Mouse (Mus musculus) cerebellum, adult 2 months (tissue): ENCODE results near the gene Psenen. TPM values are rescaled to one million over a fixed set of nuclear protein-coding genes. Genes with fewer than 3 reads are reported as not detected.
A peak's percentile ranks its signal among the peaks of the same experiment; 100 is the strongest.

Source experiments
- DNase-seq, 2 experiments: peaks; one replicate each; pipeline ENCODE4 v3.0.0; 2021
- H3K27ac ChIP-seq: fragments of 200-500 bp; 2 replicates; pipeline ENCODE4 v1.5.1; 2012; ENCODE audit warnings: low read length, control low read depth, inconsistent platforms; ENCODE audit not compliant: insufficient read depth
- H3K27me3 ChIP-seq: fragments of 200-500 bp; 2 replicates; pipeline ENCODE4 v1.6.1; 2012; ENCODE audit warnings: inconsistent platforms, mild to moderate bottlenecking, low read length, moderate library complexity; ENCODE audit not compliant: control insufficient read depth, insufficient read depth
- H3K4me1 ChIP-seq: fragments of 200-500 bp; 2 replicates; pipeline ENCODE4 v1.6.1; 2011; ENCODE audit warnings: low read length; ENCODE audit not compliant: control insufficient read depth, insufficient read depth
- H3K4me3 ChIP-seq: fragments of 200-500 bp; replicated peaks from 2 replicates; pipeline ENCODE3; 2011; ENCODE audit warnings: mild to moderate bottlenecking, low read depth, low read length, control low read depth; ENCODE audit not compliant: insufficient read depth
- CTCF ChIP-seq: fragments of 200-500 bp; IDR thresholded peaks from 2 replicates; pipeline ENCODE4 v1.5.1; 2011; ENCODE audit warnings: low read depth, mild to moderate bottlenecking, control low read depth, low read length, moderate library complexity, borderline replicate concordance; ENCODE audit not compliant: insufficient read depth
- POLR2A ChIP-seq: fragments of 200-500 bp; IDR thresholded peaks from 2 replicates; pipeline ENCODE4 v1.6.1; 2011; ENCODE audit warnings: low read length, control low read depth, borderline replicate concordance; ENCODE audit not compliant: insufficient read depth
- WGBS: fragments of 180-500 bp; shearing (Covaris S2); methylation state at CpG from one replicate; pipeline ENCODE4 v1.1.7; 2018; 5-methylcytosine and 5-hydroxymethylcytosine counted together
- polyA plus RNA-seq: library from polyadenylated mRNA; depleted of rRNA; stranded (reverse); fragments of >200 nt; gene quantifications from 2 replicates; pipeline ENCODE4 v1.2.3, GENCODE M21; 2012

Gene Psenen
- polyA plus RNA-seq, 1 experiment: 147 TPM

- Histone ChIP-seq H3K4me1 (no peaks in the 10 kb centered on the region), H3K27me3 (no peaks in the 10 kb centered on the region), H3K4me3 (no peak overlapping the region), H3K27ac (no peak overlapping the region)
- DNase-seq: no peak
- TF ChIP-seq CTCF (no peak), POLR2A (no peak)
- WGBS: 73% methylated on average over 5 of the region's 5 CpGs
Observed at GRCm38 (mm10) chr7:30592772-30593423, 29.5 kb upstream of the Psenen start.

- Histone ChIP-seq H3K27me3 (no peaks in the 10 kb centered on the region), H3K4me1 (peaks cover 7% of the 10 kb centered on the region; the same call in 1 of the 2 replicates), H3K27ac (no peak overlapping the region), H3K4me3 (no peak overlapping the region)
- no peak for DNase-seq
- TF ChIP-seq CTCF: no peak
- no peak for TF ChIP-seq POLR2A
- 13% methylated on average over 4 of the region's 4 CpGs for WGBS
Observed at GRCm38 (mm10) chr7:30591605-30591951, 28.2 kb upstream of the Psenen start.

- Histone ChIP-seq H3K27me3 (no peaks in the 10 kb centered on the region), H3K4me3 (no peak overlapping the region), H3K4me1 (peaks cover 7% of the 10 kb centered on the region; the same call in 1 of the 2 replicates), H3K27ac (no peak overlapping the region)
- 83% methylated on average over 9 of the region's 9 CpGs for WGBS
- DNase-seq: no peak
- TF ChIP-seq CTCF (no peak), POLR2A (no peak)
Observed at GRCm38 (mm10) chr7:30590927-30591604, 27.6 kb upstream of the Psenen start.

GRCm38 (mm10) chr7:30589435-30590301 lies 26.2 kb upstream of the Psenen start:
- Histone ChIP-seq H3K27ac (peak overlapping the region; percentile 44; the same call in 1 of the 2 replicates), H3K4me3 (peak overlapping the region; percentile 69), H3K4me1 (peaks cover 7% of the 10 kb centered on the region; the same call in 1 of the 2 replicates), H3K27me3 (no peaks in the 10 kb centered on the region)
- TF ChIP-seq POLR2A (no peak), CTCF (peak; percentile 89)
- WGBS: 20% methylated on average over 40 of the region's 40 CpGs
- DNase-seq: peak; percentile 75 to 86

GRCm38 (mm10) chr7:30588676-30589434 lies 25.4 kb upstream of the Psenen start, which contains the start of gene Kmt2b:
TSS of gene Kmt2b (minus strand) at chr7:30588726.
- WGBS: under 1% methylated on average over 62 of the region's 68 CpGs
- no peaks in the 10 kb centered on the region for H3K27me3 ChIP-seq
- peak within 1 kb of the TSS; percentile 83 for H3K27ac ChIP-seq
- DNase-seq: peak; percentile 97 to 99
- peak within 1 kb of the TSS; percentile 69 for H3K4me3 ChIP-seq
- peaks cover 7% of the 10 kb centered on the region; the same call in 1 of the 2 replicates for H3K4me1 ChIP-seq
- TF ChIP-seq CTCF (no peak; the same call in 1 of the 2 replicates), POLR2A (peak; percentile 39; the same call in 1 of the 2 replicates)

GRCm38 (mm10) chr7:30587842-30588667 lies 24.6 kb upstream of the Psenen start:
- WGBS: under 1% methylated on average over 67 of the region's 67 CpGs

More at GRCm38 (mm10) chr7:30587842-30588667, 24.6 kb upstream of the Psenen start:
- Histone ChIP-seq H3K27ac (peak overlapping the region; percentile 83), H3K4me3 (peak overlapping the region; percentile 62), H3K4me1 (peaks cover 7% of the 10 kb centered on the region; the same call in 1 of the 2 replicates), H3K27me3 (no peaks in the 10 kb centered on the region)
- TF ChIP-seq POLR2A (no peak), CTCF (no peak)
- DNase-seq: peak in 1 of 2 experiments; percentile 80
